Mouse (Mus musculus): ENCODE measurements around the gene Sdk1. TPM values are rescaled to one million over a fixed set of nuclear protein-coding genes. Genes with fewer than 3 reads are reported as not detected.
A peak's percentile ranks its signal among the peaks of the same experiment; 100 is the strongest.

Sdk1 gene
- polyA plus RNA-seq, 1 experiment from 2014 or later, result 0.73 TPM

GRCm38 (mm10) chr5:141363956-141364355 lies 122.7 kb downstream of the Sdk1 start:
- Histone ChIP-seq H3K27ac (replicated peaks) (no peak overlapping the region), H3K4me1 (peaks cover 19% of the 10 kb centered on the region), H3K27me3 (ENCODE audit: low read depth, poor library complexity, severe bottlenecking) (no peaks in the 10 kb centered on the region), H3K36me3 (no peaks in the 10 kb centered on the region), H3K4me3 (no peak overlapping the region), H3K9me3 (replicated peaks) (no peaks in the 10 kb centered on the region)
- WGBS, result 91% methylated on average over 3 of the region's 3 CpGs
- DNase-seq (ENCODE audit: low spot score), result no peak

GRCm38 (mm10) chr5:141368567-141368966 lies 127.3 kb downstream of the Sdk1 start:
- whole genome bisulfite sequencing, result 77% methylated on average over 4 of the region's 4 CpGs
- H3K4me3 ChIP-seq, result no peak overlapping the region
- H3K36me3 ChIP-seq, result no peaks in the 10 kb centered on the region
- no peaks in the 10 kb centered on the region for H3K27me3 ChIP-seq (ENCODE audit: low read depth, poor library complexity, severe bottlenecking)
- peaks cover 12% of the 10 kb centered on the region; the same call in 1 of the 2 replicates for H3K4me1 ChIP-seq
- H3K9me3 ChIP-seq (replicated peaks), result no peaks in the 10 kb centered on the region
- H3K27ac ChIP-seq (replicated peaks), result no peak overlapping the region
- DNase-seq (ENCODE audit: low spot score), result no peak

- no peak for DNase-seq (ENCODE audit: low spot score)
- WGBS, result 84% methylated on average over 2 of the region's 2 CpGs
Observed at GRCm38 (mm10) chr5:141374797-141375196, 133.5 kb downstream of the Sdk1 start.

GRCm38 (mm10) chr5:141379836-141380773 lies 138.8 kb downstream of the Sdk1 start:
- peak overlapping the region; percentile 61; the same call in 1 of the 2 replicates for H3K27ac ChIP-seq (replicated peaks)
- H3K9me3 ChIP-seq (replicated peaks), result no peaks in the 10 kb centered on the region
- no peaks in the 10 kb centered on the region for H3K27me3 ChIP-seq (ENCODE audit: low read depth, poor library complexity, severe bottlenecking)
- no peaks in the 10 kb centered on the region for H3K36me3 ChIP-seq
- 70% methylated on average over 9 of the region's 9 CpGs for WGBS
- H3K4me3 ChIP-seq, result no peak overlapping the region
- peak; percentile 13 for DNase-seq (ENCODE audit: low spot score)
- peaks cover 24% of the 10 kb centered on the region for H3K4me1 ChIP-seq

More at GRCm38 (mm10) chr5:141374797-141375196, 133.5 kb downstream of the Sdk1 start:
- H3K27ac ChIP-seq (replicated peaks), result 0 out of 2 replicates have a peak overlapping the region, but pooled peaks have one; percentile 6
- H3K9me3 ChIP-seq (replicated peaks), result no peaks in the 10 kb centered on the region
- no peak overlapping the region for H3K4me3 ChIP-seq
- H3K4me1 ChIP-seq, result peaks cover 13% of the 10 kb centered on the region
- no peaks in the 10 kb centered on the region for H3K36me3 ChIP-seq
- no peaks in the 10 kb centered on the region for H3K27me3 ChIP-seq (ENCODE audit: low read depth, poor library complexity, severe bottlenecking)

- H3K27me3 ChIP-seq (ENCODE audit: low read depth, poor library complexity, severe bottlenecking), result no peaks in the 10 kb centered on the region
- peaks cover 21% of the 10 kb centered on the region for H3K4me1 ChIP-seq
- DNase-seq (ENCODE audit: low spot score), result no peak
- WGBS, result 78% methylated on average over 3 of the region's 3 CpGs
- H3K4me3 ChIP-seq, result no peak overlapping the region
- no peaks in the 10 kb centered on the region for H3K9me3 ChIP-seq (replicated peaks)
- H3K27ac ChIP-seq (replicated peaks), result peak overlapping the region; percentile 61; the same call in 1 of the 2 replicates
- H3K36me3 ChIP-seq, result no peaks in the 10 kb centered on the region
Observed at GRCm38 (mm10) chr5:141380774-141381156, 139.5 kb downstream of the Sdk1 start.

GRCm38 (mm10) chr5:141381581-141381980 lies 140.3 kb downstream of the Sdk1 start:
- Histone ChIP-seq H3K27ac (replicated peaks) (no peak overlapping the region), H3K27me3 (ENCODE audit: low read depth, poor library complexity, severe bottlenecking) (no peaks in the 10 kb centered on the region), H3K9me3 (replicated peaks) (no peaks in the 10 kb centered on the region), H3K4me3 (no peak overlapping the region), H3K36me3 (no peaks in the 10 kb centered on the region), H3K4me1 (peaks cover 21% of the 10 kb centered on the region)
- WGBS, result 94% methylated on average over 7 of the region's 7 CpGs
- no peak for DNase-seq (ENCODE audit: low spot score)

- Histone ChIP-seq H3K27me3 (ENCODE audit: low read depth, poor library complexity, severe bottlenecking) (no peaks in the 10 kb centered on the region), H3K4me3 (no peak overlapping the region), H3K4me1 (peaks cover 21% of the 10 kb centered on the region), H3K27ac (replicated peaks) (no peak overlapping the region), H3K36me3 (no peaks in the 10 kb centered on the region), H3K9me3 (replicated peaks) (no peaks in the 10 kb centered on the region)
- no peak for DNase-seq (ENCODE audit: low spot score)
- WGBS, result 88% methylated on average over 5 of the region's 5 CpGs
Observed at GRCm38 (mm10) chr5:141382246-141382835, 141.1 kb downstream of the Sdk1 start.

- Histone ChIP-seq H3K27ac (replicated peaks) (no peak overlapping the region; the same call in 1 of the 2 replicates), H3K9me3 (replicated peaks) (no peaks in the 10 kb centered on the region), H3K4me1 (peaks cover 12% of the 10 kb centered on the region; the same call in 1 of the 2 replicates), H3K4me3 (no peak overlapping the region), H3K27me3 (ENCODE audit: low read depth, poor library complexity, severe bottlenecking) (no peaks in the 10 kb centered on the region), H3K36me3 (no peaks in the 10 kb centered on the region)
- WGBS, result 34% methylated on average over 2 of the region's 2 CpGs
- peak; percentile 13 for DNase-seq (ENCODE audit: low spot score)
Observed at GRCm38 (mm10) chr5:141388451-141388850, 147.2 kb downstream of the Sdk1 start.

- peak; percentile 3 for DNase-seq (ENCODE audit: low spot score)
- WGBS, result 85% methylated on average over 4 of the region's 4 CpGs
- H3K9me3 ChIP-seq (replicated peaks), result no peaks in the 10 kb centered on the region
- no peak overlapping the region for H3K27ac ChIP-seq (replicated peaks)
- no peaks in the 10 kb centered on the region for H3K27me3 ChIP-seq (ENCODE audit: low read depth, poor library complexity, severe bottlenecking)
- H3K36me3 ChIP-seq, result no peaks in the 10 kb centered on the region
- no peak overlapping the region for H3K4me3 ChIP-seq
- H3K4me1 ChIP-seq, result peaks cover 12% of the 10 kb centered on the region; the same call in 1 of the 2 replicates
Observed at GRCm38 (mm10) chr5:141390541-141390940, 149.3 kb downstream of the Sdk1 start.

GRCm38 (mm10) chr5:141391153-141391552 lies 149.9 kb downstream of the Sdk1 start:
- no peak overlapping the region for H3K4me3 ChIP-seq
- 82% methylated on average over 5 of the region's 5 CpGs for WGBS
- DNase-seq (ENCODE audit: low spot score), result peak; percentile 7
- H3K27me3 ChIP-seq (ENCODE audit: low read depth, poor library complexity, severe bottlenecking), result no peaks in the 10 kb centered on the region
- H3K4me1 ChIP-seq, result peaks cover 12% of the 10 kb centered on the region; the same call in 1 of the 2 replicates
- no peaks in the 10 kb centered on the region for H3K9me3 ChIP-seq (replicated peaks)
- no peak overlapping the region for H3K27ac ChIP-seq (replicated peaks)
- no peaks in the 10 kb centered on the region for H3K36me3 ChIP-seq

- DNase-seq (ENCODE audit: low spot score), result no peak
- H3K36me3 ChIP-seq, result no peaks in the 10 kb centered on the region
Observed at GRCm38 (mm10) chr5:141393846-141394245, 152.6 kb downstream of the Sdk1 start.

GRCm38 (mm10) chr5:141394586-141394985 lies 153.3 kb downstream of the Sdk1 start:
- DNase-seq (ENCODE audit: low spot score), result peak; percentile 8
- WGBS, result 94% methylated on average over 8 of the region's 8 CpGs
- no peak overlapping the region for H3K27ac ChIP-seq (replicated peaks)
- no peaks in the 10 kb centered on the region for H3K27me3 ChIP-seq (ENCODE audit: low read depth, poor library complexity, severe bottlenecking)
- no peak overlapping the region for H3K4me3 ChIP-seq
- H3K36me3 ChIP-seq, result no peaks in the 10 kb centered on the region
- no peaks in the 10 kb centered on the region for H3K9me3 ChIP-seq (replicated peaks)
- H3K4me1 ChIP-seq, result no peaks in the 10 kb centered on the region

More at GRCm38 (mm10) chr5:141393846-141394245, 152.6 kb downstream of the Sdk1 start:
- Histone ChIP-seq H3K27me3 (ENCODE audit: low read depth, poor library complexity, severe bottlenecking) (no peaks in the 10 kb centered on the region), H3K4me1 (0 out of 2 replicates have a peak, but pooled peaks cover 1% of the 10 kb centered on the region), H3K4me3 (no peak overlapping the region), H3K9me3 (replicated peaks) (no peaks in the 10 kb centered on the region), H3K27ac (replicated peaks) (no peak overlapping the region)
- 79% methylated on average over 4 of the region's 4 CpGs for WGBS

- WGBS, result 80% methylated on average over 8 of the region's 8 CpGs
- no peak for DNase-seq (ENCODE audit: low spot score)
Observed at GRCm38 (mm10) chr5:141403741-141404140, 162.5 kb downstream of the Sdk1 start.

More at GRCm38 (mm10) chr5:141403741-141404140, 162.5 kb downstream of the Sdk1 start:
- Histone ChIP-seq H3K4me1 (peaks cover 14% of the 10 kb centered on the region), H3K9me3 (replicated peaks) (no peaks in the 10 kb centered on the region), H3K4me3 (no peak overlapping the region), H3K27ac (replicated peaks) (no peak overlapping the region), H3K27me3 (ENCODE audit: low read depth, poor library complexity, severe bottlenecking) (no peaks in the 10 kb centered on the region), H3K36me3 (no peaks in the 10 kb centered on the region)
